Mouse (Mus musculus) layer of hippocampus, adult 9-10 months (tissue): ENCODE data around the gene AC141477.1.

Source experiments
- DNase-seq: peaks from one replicate; pipeline ENCODE4 v3.0.0; 2022; ENCODE audit warnings: low spot score

The AC141477.1 gene

DNA sequence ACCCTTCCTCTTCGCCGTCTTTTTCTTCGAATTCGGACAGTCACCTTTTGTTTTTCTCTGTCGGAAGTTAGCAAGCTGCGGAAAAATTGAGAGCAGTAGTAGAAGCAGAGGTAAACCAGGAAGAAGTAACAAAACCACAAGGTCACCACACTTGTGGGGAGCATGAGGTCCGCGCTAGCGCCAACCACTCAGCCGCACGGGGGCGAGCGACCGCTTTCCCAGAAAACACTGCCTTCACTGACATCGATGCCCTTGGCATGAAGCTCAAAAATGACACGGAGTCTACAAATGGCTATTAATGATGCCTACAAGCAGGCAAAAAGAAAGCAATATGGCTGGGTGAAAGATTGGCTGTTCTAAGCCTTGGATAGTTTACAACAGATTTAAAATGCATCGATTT is at the start of gene AC141477.1:
Gene AC141477.1 (minus strand): TSS at position 164 of the 400 bp plus-strand sequence.
- no peak for DNase-seq

GRCm38 (mm10) chr10:76489205-76489604 is 49.0 kb upstream of the AC141477.1 start:
- DNase-seq = no peak

GRCm38 (mm10) chr10:76488265-76488664 is 48.0 kb upstream of the AC141477.1 start:
- no peak for DNase-seq

DNA sequence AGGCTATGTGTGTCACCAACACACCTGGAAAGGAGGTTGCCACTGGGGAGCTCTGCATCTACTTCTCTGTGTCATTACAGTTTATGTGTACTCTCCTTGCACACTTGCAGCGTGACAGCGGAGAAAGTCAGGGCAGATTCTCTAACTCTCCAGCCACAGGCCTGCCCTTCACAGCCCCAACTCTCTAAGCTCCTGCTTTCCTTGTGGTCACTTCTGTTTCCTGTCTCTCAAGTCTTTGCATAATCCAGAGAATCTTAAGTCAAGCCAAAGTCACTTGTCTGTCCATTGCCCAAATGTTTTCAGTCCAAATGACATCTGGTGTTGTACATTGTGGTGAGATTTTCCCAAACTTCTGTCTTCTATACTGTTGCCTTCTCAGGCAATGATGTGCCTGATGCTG is 46.1 kb upstream of the AC141477.1 start:
- no peak for DNase-seq

GRCm38 (mm10) chr10:76481480-76481879 is 41.2 kb upstream of the AC141477.1 start:
- no peak for DNase-seq

- DNase-seq = no peak
Observed at GRCm38 (mm10) chr10:76480851-76481250, 40.6 kb upstream of the AC141477.1 start.

DNA sequence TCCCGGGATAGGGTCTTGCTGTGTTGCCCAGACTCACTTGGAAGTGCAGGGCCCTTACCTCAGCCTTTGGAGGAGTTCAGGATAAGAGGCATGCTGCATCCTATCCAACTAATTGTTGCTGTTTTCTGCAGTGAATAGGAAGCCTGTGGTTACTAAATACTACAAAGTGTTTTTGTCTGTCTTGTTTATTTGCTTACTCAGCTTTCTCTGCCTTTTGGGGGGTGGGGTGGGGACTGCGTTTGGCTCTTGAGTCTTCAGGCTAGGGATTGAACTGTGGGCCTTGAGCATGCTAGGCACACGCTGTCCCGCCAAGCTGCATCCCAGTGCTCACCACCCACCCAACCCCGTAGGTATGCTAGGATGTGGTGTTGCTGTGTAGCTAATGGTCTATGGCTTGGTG is 33.5 kb upstream of the AC141477.1 start:
- no peak for DNase-seq

DNA sequence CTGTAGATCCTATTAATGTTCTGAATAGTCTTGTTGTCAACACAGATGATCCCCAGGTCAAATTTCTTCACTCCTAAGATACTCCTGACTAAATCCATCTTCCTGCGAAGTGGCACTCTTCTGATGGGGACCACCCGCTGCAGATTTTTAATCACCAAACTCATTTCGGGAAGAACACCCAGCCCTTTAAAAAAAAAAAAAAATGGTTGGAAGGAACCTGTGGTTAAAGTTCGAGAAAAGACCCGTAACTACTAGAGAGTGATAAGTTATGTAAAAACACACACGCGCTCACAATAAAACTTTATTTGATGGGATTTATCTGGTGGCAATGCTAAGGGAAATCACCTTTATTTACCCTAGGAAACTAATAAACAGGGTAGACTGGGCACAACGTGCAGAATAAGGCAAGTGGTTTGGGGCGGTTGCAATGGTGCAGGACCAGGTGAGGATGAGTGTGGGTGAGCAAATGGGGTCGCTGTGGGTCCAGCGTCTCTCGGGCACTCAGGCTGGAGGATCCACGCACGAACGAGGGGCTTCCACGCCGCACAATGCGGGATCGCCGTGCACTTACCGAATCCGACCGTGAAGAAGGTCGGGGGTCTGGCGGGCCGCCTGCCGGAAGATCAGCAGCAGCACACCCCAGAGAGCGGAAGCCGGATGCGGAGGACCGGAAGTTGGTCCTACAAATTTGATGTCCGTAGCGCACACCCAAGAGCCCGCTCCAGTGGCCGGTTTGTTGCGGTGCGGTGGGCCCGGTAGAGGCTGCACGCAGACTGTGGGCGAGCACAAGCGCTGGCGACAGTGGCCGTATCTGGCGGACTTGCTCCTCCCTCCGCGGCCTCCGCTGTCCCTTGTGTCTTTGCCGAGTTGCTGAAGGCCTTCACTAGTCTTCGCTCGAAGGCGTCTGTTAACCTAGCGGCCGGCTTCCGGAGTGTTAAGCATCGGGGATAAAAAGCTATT is 28.2 kb upstream of the AC141477.1 start, which contains the start of the genes Mcm3ap and Ybey:
Gene Mcm3ap (plus strand): TSS at position 725 of the 960 bp plus-strand sequence.
Gene Ybey (minus strand): TSS at position 912 of the 960 bp plus-strand sequence.
- peak; percentile 75 for DNase-seq

GRCm38 (mm10) chr10:76462721-76463120 is 22.5 kb upstream of the AC141477.1 start:
- DNase-seq = no peak

DNA sequence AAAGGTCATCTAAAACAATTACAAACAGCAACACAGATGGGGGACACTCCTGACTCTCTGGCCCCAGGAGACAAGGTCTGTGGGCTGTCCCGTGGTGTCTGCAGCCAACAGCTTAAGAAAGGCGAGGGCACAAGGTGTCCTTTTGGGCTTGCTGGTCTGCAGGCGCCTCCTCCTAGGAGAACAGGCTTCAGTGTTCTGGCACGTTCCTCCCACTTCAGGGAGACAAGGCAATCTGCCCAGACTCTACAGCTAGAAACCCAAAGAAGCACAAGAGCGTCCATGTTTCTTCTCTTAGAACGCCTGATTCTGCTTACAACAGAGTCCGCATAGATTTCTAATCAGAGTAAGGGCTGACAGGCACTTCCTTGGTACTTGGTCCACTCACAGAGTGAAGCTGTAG is 22.1 kb upstream of the AC141477.1 start:
- no peak for DNase-seq

GRCm38 (mm10) chr10:76461255-76461654 is 21.0 kb upstream of the AC141477.1 start:
- DNase-seq = no peak

- DNase-seq = no peak
Observed at GRCm38 (mm10) chr10:76455289-76455688, 15.0 kb upstream of the AC141477.1 start.

DNA sequence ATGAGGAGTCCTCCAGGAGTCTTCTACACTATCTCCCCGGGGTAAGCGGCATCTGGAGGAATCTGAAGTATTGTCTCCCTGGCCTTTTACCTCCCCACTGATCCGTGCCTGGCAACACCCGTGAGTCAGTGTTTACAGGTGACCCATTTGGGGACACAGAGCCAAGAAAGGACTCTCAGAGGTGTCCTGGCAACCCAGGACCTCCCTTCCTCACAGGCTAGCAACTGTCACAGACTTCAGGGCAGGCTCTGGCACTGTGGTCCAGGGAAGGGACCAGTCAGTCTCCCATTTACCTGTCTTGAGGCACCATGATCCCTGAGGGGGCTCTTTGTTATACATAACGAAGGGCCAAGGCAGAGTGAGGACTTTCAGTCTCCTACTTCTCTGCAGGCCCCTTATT is 8.6 kb upstream of the AC141477.1 start, which contains the start of gene 2610028H24Rik:
Gene 2610028H24Rik (plus strand): TSS at position 231 of the 400 bp plus-strand sequence.
- DNase-seq = no peak

- DNase-seq = no peak
Observed at GRCm38 (mm10) chr10:76447406-76448229, 7.4 kb upstream of the AC141477.1 start.

DNA sequence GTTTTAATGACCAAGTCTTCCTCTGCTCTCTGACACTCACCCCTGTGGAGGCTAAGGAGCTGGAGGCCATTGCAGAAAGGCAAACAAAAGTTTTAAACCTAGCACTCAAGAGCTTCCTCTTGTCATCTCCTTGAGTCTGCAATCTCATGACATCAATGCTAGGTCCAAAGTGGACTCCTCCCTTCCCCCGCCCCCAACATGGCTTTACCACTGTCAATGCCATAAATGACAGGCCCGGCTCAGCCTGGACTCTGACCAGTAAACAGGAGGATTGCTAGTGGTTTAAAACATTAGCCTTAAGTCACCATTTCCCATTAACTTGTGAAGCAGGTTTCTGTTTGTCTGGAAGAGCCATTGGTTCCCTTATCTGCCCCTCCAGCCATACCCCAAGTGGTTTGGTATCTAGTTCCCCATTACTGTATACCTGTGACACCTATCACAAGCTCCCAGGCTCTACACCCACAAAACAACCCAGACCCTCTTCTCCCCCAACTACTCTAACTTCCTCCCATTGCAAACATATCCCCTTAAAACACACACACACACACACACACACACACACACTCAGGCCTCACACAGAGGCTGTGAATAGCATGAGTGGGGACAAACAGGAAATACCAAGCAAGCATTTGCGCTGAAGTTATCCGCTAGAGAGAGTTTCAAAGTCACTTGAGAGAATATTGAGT is 5.9 kb upstream of the AC141477.1 start:
- no peak for DNase-seq

DNA sequence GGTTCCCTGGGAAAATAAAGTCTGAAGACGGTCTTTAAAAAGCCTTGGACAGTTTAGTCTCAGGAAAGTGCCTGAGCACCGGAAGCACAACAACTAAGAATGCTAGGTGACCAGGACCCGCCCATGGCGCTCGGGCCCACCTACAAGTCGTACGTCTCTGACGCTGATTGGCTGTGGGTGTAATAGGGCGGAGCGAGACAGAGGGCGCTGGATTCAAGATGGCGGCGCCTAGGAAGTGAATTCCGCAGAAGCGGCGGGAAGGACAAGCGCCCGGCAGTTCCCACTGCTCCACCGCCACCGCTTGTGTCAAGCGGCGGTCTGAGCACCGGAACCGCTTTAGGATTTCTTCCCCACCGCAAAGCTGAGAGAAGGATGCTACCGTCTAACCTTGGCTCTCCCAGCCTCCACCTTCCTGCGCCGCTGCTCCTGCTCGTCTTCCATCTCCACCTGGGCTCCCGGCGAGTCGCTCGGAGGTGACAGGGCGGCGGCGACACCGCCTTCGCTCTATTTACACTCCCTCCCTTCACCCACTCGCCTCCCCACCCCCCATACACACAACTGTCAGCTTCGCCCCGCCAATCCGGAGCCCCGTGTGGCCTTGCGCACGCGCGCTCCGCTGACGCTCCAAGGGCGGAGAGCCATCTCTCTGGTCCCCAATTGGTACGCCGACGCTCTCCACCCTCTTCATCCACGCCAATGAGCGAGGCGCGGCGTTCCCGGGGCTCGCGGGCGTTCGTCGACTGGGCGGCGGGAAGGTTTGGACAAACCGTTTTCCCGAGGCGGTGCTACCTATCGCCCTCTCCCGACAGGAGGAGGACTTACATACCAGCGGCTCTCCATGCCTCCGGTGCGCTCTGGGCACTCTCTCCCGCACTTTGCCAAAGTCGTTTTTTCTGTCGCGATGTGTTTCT is 2.2 kb upstream of the AC141477.1 start, which contains the start of gene Pcnt:
Gene Pcnt (minus strand): TSS at position 609 of the 911 bp plus-strand sequence.
- peak; percentile 94 for DNase-seq

DNA sequence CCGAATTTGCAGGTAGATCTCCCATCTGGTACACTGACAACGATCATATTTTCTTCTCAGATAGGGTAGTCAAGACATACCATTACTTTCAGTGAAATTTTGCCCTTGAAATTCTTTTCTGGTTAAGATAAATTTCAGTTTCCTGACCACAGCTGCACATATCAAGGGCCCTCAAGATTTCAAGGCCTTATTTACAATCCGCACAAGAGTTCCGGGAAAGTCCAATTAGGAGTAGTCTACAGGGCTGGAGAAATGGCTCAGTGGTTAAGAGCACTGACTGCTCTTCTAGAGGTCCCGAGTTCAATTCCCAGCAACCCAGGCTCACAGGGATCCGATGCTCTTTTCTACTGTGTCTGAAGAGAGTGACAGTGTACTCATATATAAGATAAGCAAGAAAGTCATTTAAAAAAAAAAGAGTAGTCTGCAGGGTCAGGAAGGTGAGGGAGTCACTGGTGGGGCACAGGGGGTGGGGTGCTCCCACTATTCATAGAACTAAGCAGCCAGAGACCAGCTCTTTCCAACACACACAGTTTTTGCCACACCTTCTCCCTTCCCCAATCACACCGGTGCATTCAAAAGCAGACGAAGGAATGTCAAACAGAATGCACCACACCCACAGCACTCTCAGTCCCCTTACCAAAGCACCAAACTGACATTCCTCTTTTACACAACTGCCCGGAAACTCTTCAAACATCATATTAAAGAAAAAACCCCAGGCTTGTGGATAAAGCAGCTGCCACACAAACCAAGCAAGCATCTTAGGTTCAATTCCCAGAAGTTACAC is 945 bp downstream of the AC141477.1 start:
- DNase-seq = no peak

GRCm38 (mm10) chr10:76433925-76434324 is 6.3 kb downstream of the AC141477.1 start:
- no peak for DNase-seq

DNA sequence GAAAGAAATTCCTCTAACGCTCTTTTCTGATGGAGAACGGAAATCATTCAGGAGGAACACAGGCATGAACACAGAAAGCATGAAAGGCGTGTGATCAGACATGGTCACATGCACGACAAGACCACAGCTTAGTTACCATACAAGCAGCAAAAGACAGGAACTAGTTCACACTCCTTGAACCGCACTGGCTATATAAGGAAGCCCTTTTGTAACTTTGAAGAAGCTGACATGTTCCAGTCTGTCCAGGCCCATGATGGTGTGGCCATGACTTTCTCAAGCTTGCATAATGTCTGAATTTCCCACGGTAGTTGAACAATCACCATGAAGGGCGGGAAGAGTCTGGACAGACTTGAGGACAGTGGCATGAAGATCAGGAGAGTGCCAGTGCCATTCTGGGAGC is 14.6 kb downstream of the AC141477.1 start:
- no peak for DNase-seq

DNA sequence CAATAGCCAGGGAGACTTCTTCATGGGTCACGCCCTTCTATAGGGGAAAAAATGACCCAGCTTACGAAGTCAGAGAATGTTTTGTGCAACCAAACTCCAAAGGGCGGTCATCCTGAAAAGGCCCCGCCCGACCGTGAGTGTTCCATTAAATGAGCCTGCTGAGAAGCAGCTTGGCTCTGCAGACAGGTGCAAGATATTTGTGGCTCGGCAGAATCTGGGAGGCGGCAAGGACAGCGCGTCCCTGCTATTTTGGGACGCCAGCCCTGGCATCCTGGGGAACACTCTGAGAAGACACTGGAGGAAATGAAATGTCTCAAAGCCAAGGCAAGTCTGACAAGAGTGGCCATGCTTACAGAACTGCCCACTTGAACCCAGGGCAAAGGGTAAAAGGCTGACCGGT is 23.4 kb downstream of the AC141477.1 start:
- no peak for DNase-seq
